Mouse (Mus musculus) cerebellum, adult 18-20 months (tissue): ENCODE measurements around the gene Nmb.
"Not testable (repeated sequence)": the region's sequence is repeated elsewhere in the genome, so short reads cannot be mapped to it uniquely, and the experiment has no call there.

Source experiments
- DNase-seq, 2 experiments: peaks; one replicate each; pipeline ENCODE4 v3.0.0; 2021

Nmb gene

DNA sequence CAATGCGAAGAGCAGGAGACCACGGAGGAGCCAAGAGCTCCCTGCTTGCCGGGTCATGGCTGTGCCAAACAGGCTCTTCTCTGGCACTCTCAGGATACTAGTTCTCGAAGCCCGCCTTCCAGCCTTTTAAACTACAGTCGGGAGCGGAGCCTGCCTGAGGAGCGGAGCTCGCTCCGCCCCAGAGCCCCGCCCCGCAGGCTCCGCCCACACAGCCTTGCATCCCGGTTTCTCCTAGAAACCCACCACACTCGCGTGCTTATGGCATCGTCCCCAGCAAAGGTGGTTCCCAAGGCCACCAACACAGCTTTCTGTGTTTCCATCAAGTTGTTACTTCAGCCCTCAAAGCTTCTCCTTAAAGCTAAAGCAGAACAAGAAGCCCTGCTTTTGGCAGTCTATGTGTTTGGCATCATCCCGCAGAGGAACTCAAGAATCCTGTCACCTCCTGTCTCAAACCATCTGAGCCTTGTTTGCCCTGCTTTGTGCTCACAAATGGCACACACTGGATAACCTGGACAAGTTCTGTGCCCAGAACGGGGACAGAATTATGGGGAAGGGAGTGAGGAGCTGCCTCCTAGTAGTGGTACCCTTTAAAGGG lies at the start of gene Nmb:
Nmb (minus strand) TSS at position 156 of the 595 bp plus-strand sequence.
- peak; percentile 71 to 72 for DNase-seq

- DNase-seq: no peak
Observed at GRCm38 (mm10) chr7:80954251-80954650, 49.4 kb upstream of the Nmb start.

DNA sequence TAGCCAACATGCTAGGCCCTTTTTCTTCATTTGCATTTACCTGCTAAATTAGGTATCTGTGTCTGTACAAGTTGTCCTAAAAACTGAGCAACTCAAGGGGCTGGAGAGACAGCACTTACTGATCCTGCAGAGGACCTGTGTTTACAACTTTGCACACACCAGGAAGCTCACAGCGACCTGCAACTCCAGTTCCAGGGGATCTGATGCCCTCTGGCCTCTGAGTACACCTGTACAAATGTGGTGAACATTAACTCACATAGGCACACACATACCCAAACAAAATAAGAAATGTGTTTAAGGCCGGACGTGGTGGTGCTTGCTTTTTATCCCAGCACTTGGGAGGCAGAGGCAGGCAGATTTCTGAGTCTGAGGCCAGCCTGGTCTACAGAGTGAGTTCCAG lies 47.3 kb upstream of the Nmb start:
- DNase-seq: no peak

DNA sequence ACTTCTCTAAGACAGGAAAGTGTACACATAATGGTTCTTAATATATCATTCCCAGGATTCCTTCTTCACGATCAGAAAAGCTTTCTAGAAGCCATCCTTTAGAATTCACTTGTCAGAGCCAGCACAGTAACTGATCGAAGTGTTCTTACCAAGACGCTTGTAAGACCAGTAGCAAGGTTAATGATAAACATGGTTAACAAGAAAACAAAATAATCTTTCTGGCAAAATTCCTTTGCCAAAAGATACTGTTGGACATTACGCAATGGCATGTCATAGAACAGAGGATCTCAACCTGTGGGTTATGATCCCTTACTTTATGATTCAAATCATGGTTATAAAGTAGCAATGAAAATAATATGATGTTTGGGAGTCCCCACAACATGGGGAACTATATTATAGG lies 46.6 kb upstream of the Nmb start:
- DNase-seq: no peak

GRCm38 (mm10) chr7:80947445-80948350 lies 42.8 kb upstream of the Nmb start, which contains the start of gene Sec11a:
Sec11a (minus strand) TSS chr7:80947780.
- DNase-seq: peak; percentile 96

GRCm38 (mm10) chr7:80939808-80940207 lies 34.9 kb upstream of the Nmb start:
- DNase-seq: no peak

GRCm38 (mm10) chr7:80937304-80937666 lies 32.4 kb upstream of the Nmb start:
- DNase-seq: not testable (repeated sequence)

DNA sequence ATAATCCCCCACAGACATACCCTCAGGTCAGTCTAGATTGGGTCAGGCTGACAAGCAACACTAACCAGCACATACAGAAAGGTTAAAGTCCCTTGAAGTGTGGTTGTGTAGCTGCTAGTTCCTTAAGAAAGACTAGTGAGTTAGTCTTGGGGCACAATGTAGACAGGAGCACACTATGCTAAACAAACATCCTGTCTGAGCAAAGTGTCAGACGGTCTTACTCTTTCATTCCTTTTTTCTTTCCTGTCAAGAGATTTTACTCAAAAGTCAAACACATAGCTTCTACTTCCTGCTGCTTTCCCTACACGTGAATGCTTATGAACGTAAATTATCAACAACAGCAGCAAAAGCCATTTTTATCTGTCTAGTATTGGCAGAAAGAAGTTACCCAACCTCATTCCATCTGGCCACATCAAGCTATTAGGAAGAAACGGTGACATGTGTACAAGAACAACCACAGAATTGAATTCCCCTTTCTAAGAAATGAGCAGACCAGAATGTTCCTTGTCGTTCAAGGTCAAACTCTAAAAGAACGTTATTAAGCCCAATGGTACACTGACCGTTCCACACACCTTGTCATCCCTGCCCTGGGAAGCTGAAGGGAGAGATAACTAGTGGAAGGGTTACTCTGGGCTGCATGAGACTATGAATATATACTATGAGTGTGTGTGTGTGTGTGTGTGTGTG lies 31.9 kb upstream of the Nmb start:
- not testable (repeated sequence) for DNase-seq

DNA sequence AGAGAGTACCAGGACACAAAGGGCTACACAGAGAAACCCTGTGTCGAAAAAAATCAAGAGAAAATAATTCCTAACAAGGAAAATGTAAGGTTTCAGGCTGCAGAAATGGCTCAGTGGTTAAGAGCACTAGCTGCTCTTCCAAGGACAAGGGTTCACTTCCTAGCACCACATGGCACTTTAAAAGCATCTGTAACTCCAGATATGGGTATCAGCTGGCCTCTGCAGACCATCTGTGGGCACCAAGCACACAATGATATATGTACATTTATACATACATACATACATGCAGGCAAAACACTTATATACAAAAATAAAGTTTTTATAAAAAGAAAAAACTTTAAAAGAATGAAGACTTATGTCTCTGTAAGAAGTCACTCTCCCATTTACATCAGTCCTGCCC lies 31.0 kb upstream of the Nmb start:
- no peak for DNase-seq

- DNase-seq: no peak
Observed at GRCm38 (mm10) chr7:80932777-80933176, 27.9 kb upstream of the Nmb start.

DNA sequence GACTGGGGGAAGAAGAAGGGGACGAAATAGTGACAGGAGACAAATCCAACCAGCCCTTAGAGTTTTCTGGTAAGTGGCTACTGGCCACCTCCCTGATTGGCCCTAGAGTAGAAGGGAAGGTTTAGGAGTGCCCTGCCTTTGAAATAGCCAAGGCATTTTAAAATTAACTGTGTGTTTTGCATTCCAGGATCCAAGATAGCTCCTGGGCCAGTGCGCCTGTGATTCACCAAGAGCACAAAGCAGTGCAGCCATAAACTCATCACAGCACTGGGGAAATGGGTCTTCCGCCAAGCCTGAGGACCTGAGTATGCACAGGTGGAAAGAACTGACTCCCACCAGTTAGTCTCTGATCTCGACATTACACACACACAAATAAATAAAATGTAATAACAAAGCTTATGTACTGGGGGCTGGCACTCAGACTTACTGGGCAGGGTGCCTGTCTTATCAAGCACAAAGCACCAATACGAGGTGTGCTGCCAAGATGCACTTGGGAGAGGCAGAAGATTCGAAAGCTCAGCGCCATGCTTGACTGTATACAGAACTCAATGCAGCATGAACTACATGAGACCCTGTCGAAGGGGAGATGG lies 26.8 kb upstream of the Nmb start:
- DNase-seq: peak in 1 of 2 experiments; percentile 16

DNA sequence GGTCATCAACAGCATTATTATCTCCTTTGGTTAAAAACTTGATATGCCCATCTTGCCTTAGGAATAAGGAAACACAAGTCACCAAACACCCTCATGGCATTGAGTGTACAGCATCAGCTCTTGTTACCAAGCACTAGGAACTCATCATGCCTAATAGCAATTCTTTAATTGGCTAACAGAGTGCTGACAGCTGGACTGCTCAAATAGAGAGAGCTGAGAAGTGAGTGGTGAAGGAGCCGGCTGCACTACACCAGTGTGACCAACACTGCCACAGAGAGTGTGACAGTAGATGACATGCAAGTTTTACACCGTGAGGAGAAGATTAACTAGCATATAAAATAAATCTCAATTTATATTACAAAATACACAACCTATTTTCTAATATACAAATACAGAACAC lies 18.3 kb upstream of the Nmb start:
- no peak for DNase-seq

- no peak for DNase-seq
Observed at GRCm38 (mm10) chr7:80919647-80920008, 14.8 kb upstream of the Nmb start.

GRCm38 (mm10) chr7:80918982-80919646 lies 14.2 kb upstream of the Nmb start:
- no peak for DNase-seq

DNA sequence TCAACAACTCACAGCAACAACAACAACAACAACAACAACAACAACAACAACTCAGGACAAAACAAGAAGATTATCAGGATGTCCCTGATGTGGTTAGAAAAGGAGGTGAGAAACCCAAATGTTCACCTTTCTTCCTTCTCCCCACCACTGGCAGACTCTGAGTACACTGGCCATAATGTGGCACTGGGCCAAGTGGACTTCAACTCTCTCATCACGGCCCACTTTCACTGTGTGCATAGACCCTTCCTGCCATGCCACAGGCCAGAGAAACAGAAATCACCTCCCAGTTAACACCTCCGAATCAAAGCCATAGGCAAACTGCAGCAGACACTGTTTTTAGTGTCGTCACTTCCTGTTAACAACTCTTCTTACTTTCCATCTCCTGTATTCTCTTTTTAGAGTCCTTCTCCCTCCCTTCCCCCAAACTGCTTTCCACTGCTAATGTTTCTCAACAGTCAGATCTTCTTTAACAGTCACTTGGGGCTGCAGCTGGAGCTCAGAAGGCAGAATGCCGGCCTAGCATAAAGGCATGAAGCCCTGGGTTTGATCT lies 13.1 kb upstream of the Nmb start:
- no peak for DNase-seq

- DNase-seq: no peak
Observed at GRCm38 (mm10) chr7:80912496-80912895, 7.6 kb upstream of the Nmb start.

DNA sequence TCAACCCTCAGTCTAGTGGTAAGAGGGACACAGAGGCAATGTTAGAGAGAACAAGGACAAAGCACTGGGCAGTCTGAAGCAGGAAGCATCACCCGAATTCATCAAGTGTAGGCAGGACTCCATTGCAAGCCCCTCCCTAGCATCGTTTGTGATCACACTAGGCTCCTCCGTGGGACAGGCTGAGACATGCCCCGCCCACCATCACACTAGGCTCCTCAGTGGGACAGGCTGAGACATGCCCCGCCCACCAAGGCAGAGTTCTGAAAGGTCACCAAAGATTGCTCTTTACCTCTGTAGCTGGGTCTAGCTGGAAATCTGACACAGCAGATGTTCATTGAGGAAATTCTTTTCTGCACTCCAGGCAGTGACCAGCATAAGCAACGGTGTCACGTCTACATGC lies 6.2 kb upstream of the Nmb start:
- no peak for DNase-seq

DNA sequence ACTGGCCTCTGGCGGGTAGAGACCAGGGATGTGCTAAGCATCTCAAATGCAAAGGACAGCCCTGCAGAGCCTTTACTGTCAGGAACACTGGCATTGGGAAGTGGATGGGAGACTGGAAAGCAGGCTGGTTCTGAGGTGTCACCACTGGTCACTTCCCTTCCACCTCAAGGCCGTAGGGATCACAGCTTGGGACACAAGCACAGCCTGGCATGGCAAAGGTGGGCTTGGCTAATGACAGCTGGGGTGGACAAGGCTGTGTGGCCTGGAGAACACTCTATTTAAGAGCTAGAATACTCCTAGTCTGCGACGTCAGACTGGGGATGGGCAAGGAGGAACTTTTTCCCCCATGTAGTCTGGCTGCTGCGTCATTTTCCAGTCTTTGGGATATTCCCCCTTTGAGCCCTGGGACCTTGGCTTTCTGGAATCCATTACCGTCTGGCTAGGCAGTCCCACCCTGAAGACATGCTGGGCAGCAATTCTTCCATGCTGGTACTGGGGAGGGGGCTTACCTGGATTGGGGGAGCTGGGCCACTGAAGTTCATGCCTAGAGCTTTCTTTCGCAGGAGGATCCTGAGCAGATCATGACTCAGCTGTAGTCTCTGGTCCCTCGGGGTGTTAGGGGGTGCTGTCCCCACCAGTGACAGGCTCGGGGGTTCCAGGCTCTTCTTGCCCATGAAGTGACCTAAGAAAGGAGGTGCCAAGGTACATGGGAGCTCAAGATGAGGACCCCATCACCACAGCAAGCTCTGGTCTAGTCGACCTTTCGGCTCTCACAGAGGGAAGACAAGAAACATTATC lies 1.1 kb downstream of the Nmb start:
- no peak for DNase-seq

- DNase-seq: peak in 1 of 2 experiments; percentile 37
Observed at GRCm38 (mm10) chr7:80901541-80902274, 3.2 kb downstream of the Nmb start.

DNA sequence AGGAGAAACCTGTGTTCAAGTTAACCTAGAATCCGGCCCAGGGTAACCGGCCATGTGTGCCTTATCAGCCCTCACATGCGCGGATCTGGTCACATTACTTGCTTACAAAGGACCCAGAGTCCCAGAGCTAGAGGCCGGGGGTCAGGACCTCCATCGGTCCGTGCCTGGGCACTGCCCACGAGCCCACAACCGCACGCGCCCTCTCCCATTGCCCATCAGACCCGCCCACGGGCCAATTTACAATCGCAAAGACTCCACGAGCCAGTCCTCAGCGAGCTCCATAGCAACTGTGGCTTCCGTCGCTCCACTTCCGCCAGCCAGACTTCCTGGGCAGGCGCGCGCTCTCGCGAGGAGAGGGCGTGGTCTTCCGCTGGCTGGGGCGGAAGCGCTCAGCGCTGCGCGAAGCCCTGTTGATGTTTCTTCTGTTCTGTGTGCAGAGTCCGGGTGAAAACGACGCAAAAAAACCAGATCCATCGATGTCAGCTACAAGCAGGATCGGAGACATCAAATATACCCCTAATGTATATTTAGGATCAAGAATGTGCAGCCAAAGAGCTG lies 3.9 kb downstream of the Nmb start, which contains the start of gene Wdr73:
Wdr73 (minus strand) TSS at position 326 of the 558 bp plus-strand sequence.
- DNase-seq: peak; percentile 87 to 88
